Mouse (Mus musculus): Measurements from ENCODE around the gene Zfp428.
A peak's percentile ranks its signal among the peaks of the same experiment; 100 is the strongest.

The Zfp428 gene

DNA sequence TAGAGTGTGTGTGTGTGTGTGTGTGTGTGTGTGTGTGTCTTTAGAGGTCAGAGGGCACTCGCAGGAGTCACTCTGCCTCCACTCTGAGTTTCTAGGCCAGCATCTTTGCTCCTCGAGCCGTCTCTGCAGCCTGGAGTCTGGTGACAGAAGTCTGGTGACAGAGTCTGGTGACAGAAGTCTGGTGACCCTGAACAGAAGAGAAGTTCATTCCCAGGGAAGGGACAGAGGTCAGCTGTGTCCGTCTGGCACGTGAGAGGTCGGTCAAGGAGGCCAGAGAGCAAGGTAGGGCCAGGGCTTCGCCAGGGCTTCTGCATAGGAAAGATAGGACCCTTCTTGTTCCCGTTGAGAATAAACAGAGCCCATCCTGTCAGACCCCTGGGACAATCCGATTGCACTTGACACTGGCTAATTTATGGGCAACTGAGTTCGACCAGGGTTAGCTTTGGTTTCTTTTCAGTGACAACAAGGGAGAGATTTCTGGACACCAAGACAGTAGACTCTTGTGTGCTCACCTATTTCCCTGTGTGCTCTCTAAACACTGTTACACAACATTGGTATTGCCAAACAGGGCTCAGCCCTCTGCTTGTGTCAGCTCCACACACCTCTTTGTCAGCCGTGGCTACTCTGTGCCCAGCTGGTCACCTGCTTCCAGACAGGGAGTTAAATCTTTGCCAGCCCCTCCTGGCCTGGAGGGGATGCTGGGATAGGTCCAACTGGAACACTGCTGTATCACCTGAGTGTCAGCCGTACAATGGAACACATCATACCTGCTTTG lies 45.4 kb downstream of the Zfp428 start:
- no peak for DNase-seq (ENCODE audit: low spot score)

DNA sequence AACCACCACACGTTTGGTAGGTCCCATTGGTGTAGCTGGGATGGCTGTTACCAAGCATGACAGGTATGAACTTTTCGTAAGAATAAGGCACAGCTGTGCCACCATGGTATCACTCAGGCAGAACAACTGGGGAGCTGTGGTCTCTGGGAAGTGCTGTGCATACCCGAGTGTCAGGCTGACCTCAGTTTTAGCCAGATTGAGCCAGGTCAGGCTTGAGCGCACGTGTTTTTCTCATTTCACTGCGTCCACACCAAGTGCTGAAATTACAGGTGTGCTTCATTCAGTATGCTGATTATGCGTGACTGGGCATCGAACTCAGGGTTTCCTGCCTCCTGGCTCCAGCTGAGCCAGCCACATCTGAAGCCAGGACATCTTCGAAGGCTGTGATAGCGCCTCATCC lies 49.0 kb downstream of the Zfp428 start:
- DNase-seq (ENCODE audit: low spot score): no peak

DNA sequence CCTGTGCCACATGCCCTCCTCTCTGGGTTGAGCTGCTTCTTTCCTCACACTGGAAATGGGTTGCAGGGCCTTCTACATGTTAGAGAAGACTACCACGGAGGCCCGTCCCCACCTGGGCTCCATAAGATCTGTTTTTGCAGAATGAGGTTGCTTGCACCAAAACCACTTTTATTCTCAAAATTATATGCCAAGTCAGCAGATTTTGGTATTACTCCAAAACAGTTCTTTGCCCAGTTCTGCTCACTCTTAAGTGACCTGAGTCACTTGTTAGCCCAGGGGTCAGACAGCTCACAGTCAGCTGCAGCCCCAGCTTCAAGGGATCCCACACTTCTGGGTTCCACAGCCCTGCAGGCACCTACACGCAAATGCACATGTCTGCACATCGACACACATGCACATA lies 54.6 kb downstream of the Zfp428 start:
- no peak for DNase-seq (ENCODE audit: low spot score)

DNA sequence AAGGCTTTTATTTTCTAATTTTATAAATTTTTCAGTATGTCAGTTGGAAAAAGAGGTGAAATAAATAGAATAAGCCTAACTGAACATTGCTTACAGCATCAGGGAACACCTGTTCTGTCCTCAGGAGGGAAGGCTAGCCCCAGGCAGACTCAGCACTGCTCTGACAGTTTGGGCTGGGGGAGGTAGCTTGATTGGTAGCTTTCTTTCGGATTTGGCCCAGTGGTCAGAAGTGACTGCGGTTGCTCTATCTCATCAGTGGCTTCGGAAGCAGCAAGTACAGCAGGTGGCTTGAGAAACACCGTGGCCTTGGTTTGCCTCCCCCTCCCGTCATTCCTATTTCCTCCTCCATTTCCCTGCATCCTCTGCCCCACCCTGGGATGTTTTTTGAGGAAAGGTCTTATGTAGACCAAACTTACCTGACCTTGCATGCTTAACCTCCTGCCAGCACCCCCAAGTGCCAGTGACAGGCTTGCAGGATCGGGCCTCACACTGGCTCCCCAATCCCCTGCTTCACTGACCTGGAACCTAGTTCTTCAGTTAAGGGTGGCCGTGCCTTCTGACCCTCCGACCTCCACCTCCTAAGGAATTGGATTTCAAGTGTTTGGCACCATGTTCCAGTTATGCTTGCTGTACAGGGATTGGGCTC lies 56.5 kb downstream of the Zfp428 start:
- DNase-seq (ENCODE audit: low spot score): no peak

DNA sequence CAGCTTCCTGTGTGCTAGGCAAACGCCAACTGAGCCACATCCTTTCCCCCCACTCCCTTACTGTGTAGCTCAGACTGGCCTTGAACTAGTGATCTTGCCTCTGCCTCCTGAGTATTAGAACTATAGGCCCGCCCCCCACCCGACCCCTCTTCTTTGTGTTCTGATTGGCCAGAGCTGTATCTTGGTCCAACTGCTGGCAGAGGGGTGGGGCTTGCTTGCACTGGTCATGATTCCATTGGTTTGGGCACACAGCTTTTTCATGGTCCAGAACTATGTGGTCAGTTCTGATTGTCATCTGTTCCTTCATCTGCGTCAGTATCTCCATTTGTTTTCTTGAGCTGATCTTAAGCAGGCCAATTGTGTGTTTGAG lies 57.0 kb downstream of the Zfp428 start:
- no peak for DNase-seq (ENCODE audit: low spot score)

DNA sequence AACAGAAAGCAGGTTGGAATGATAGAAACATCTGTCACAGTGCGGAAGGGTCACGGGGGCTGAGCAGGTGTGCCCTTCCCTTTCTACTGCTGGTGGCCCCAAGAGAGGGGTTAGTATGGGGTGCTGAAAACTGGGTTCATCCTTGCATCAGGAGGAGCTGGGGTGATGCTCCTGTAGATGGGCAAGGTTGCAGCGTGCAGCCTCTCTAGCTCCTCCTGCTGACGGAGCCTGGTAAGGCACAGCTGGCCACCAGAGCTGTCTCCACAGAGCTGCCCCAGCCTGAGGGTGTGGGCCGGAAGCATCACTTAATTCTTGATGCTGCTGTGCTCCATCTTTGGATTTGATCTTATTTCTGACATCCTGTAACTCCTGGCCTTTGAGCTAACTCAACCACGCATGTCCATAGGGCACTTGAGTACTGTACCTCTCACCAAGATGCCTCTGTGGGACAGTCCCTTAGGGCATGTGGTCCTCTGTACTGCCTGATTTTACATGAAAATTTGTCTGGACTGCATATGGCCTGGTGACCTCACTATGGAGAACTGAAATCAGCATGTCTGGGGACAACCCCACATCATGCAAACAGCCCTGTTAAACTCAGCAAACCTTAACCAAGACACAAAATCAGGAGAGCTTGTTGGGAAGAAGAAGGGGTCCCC lies 57.9 kb downstream of the Zfp428 start:
- DNase-seq (ENCODE audit: low spot score): peak; percentile 54

All from ovary, postnatal 14 days (tissue).